Comparison of ENCODE assay signal across 26 mouse cellular contexts in the genomic region with DNA sequence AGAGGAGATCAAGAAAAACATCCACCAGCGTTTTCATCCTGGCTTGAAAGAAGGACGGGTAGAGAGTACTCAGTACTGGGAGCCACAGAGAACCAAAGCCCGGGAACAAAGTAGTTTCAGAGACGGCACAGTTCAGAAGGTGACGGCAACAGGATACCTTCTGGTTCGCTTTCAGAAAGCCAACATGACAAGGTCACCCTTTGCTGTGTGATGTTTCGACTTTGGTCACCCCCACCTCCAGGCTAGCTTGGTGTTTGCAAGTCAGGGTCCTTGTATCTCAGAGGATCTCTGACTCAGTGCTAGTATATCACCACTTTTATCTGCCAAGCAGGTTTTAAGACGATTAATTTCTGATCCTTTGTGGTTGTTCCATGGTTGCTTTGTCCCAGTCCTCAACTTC.
"Had no signal": no experiment of that assay in that cellular context is flagged by ENCODE, and none has a peak within 500 bp of the region (broad histone marks: within the 10 kb centered on the region; RNA-seq: fewer than 3 reads in every experiment).

No protein-coding gene starts in this region.

- H3K27ac ChIP-seq: embryonic facial prominence, embryonic 10.5 days; embryonic facial prominence, embryonic 12.5 days; embryonic facial prominence, embryonic 13.5 days; embryonic facial prominence, embryonic 15.5 days; forebrain, embryonic 10.5 days; forebrain, embryonic 12.5 days; forebrain, embryonic 13.5 days; forebrain, embryonic 15.5 days; gastrocnemius, adult 2 months; heart, adult 2 months; heart, embryonic 10.5 days had no signal

- ATAC-seq: forebrain, embryonic 13.5 days; forebrain, embryonic 14.5 days; forebrain, embryonic 15.5 days; forebrain, embryonic 16.5 days; forebrain, postnatal 0 days had no signal

- H3K4me2 ChIP-seq: embryonic facial prominence, embryonic 12.5 days; embryonic facial prominence, embryonic 13.5 days; embryonic facial prominence, embryonic 15.5 days; forebrain, embryonic 12.5 days; forebrain, embryonic 13.5 days; forebrain, embryonic 15.5 days; heart, embryonic 11.5 days had no signal

- H3K4me1 ChIP-seq: embryonic facial prominence, embryonic 10.5 days; embryonic facial prominence, embryonic 12.5 days; embryonic facial prominence, embryonic 13.5 days; embryonic facial prominence, embryonic 15.5 days; forebrain, embryonic 10.5 days; forebrain, embryonic 12.5 days; forebrain, embryonic 13.5 days; forebrain, embryonic 15.5 days; heart, embryonic 10.5 days had no signal

- H3K27me3 ChIP-seq: embryonic facial prominence, embryonic 15.5 days; forebrain, embryonic 15.5 days had no signal

- H3K9me3 ChIP-seq: embryonic facial prominence, embryonic 10.5 days; embryonic facial prominence, embryonic 12.5 days; embryonic facial prominence, embryonic 13.5 days; embryonic facial prominence, embryonic 15.5 days; forebrain, embryonic 10.5 days; forebrain, embryonic 13.5 days; forebrain, embryonic 15.5 days; heart, embryonic 10.5 days had no signal

- H3K36me3 ChIP-seq: embryonic facial prominence, embryonic 10.5 days; embryonic facial prominence, embryonic 12.5 days; embryonic facial prominence, embryonic 13.5 days; embryonic facial prominence, embryonic 15.5 days; forebrain, embryonic 10.5 days; forebrain, embryonic 12.5 days; forebrain, embryonic 15.5 days; heart, embryonic 10.5 days had no signal

- H3K4me3 ChIP-seq: embryonic facial prominence, embryonic 10.5 days; embryonic facial prominence, embryonic 12.5 days; embryonic facial prominence, embryonic 13.5 days; embryonic facial prominence, embryonic 15.5 days; erythroblast, embryonic 14.5 days; forebrain, embryonic 10.5 days; forebrain, embryonic 12.5 days; forebrain, embryonic 13.5 days; forebrain, embryonic 15.5 days; gastrocnemius, adult 2 months; heart, adult 2 months; heart, embryonic 10.5 days had no signal

- H3K9ac ChIP-seq: embryonic facial prominence, embryonic 12.5 days; embryonic facial prominence, embryonic 13.5 days; embryonic facial prominence, embryonic 15.5 days; forebrain, embryonic 12.5 days; forebrain, embryonic 13.5 days; forebrain, embryonic 15.5 days; forebrain, postnatal 0 days had no signal

- DNase-seq: cerebellum, postnatal 14 days; cerebellum, postnatal 25 days; cerebellum, postnatal 36 days; embryo, embryonic 11 days; forebrain, postnatal 0 days; gastrocnemius, adult 2 months; gastrocnemius, postnatal 10 days; gastrocnemius, postnatal 14 days; gastrocnemius, postnatal 25 days; gastrocnemius, postnatal 36 days; heart, adult 11 months; heart, adult 18-20 months; heart, adult 2 months had no signal
